Mouse (Mus musculus) limb, embryonic 13.5 days (tissue): ENCODE measurements around the gene Gm17581. TPM values are rescaled to one million over a fixed set of nuclear protein-coding genes. Genes with fewer than 3 reads are reported as not detected.

Experiments used
- ATAC-seq: fragments of 200-750 bp; cut with Nextera tagmentation; 2 replicates; pipeline ENCODE4 v1.8.0; 2017; ENCODE audit warnings: low read depth, moderate number of reproducible peaks, moderate TSS enrichment; ENCODE audit not compliant: low FRiP score
- H3K27ac ChIP-seq: fragments of 300-500 bp; sonication (generic); 2 replicates; pipeline ENCODE4 v1.5.1; 2015; ENCODE audit warnings: inconsistent platforms, mild to moderate bottlenecking, moderate library complexity
- H3K27me3 ChIP-seq: fragments of 300-500 bp; sonication (generic); 2 replicates; pipeline ENCODE4 v1.6.1; 2015; ENCODE audit warnings: mild to moderate bottlenecking, inconsistent platforms
- H3K36me3 ChIP-seq: fragments of 300-500 bp; sonication (generic); 2 replicates; pipeline ENCODE4 v1.6.1; 2015; ENCODE audit warnings: inconsistent platforms, mild to moderate bottlenecking, moderate library complexity
- H3K4me1 ChIP-seq: fragments of 300-500 bp; sonication (generic); 2 replicates; pipeline ENCODE4 v1.6.1; 2015; ENCODE audit warnings: inconsistent platforms
- H3K4me2 ChIP-seq: fragments of 300-500 bp; sonication (generic); replicated peaks from 2 replicates; pipeline ENCODE4 v1.6.1; 2015; ENCODE audit warnings: inconsistent platforms, mild to moderate bottlenecking, moderate library complexity
- H3K4me3 ChIP-seq: fragments of 300-500 bp; sonication (generic); 2 replicates; pipeline ENCODE4 v1.5.1; 2015; ENCODE audit warnings: moderate library complexity, mild to moderate bottlenecking, inconsistent platforms
- H3K9ac ChIP-seq: fragments of 300-500 bp; sonication (generic); 2 replicates; pipeline ENCODE4 v1.6.1; 2015; ENCODE audit warnings: mild to moderate bottlenecking, inconsistent platforms
- H3K9me3 ChIP-seq: fragments of 300-500 bp; sonication (generic); 2 replicates; pipeline ENCODE4 v1.6.1; 2016; ENCODE audit warnings: inconsistent platforms
- WGBS: fragments of 180-500 bp; shearing (Covaris S2); methylation state at CpG from one replicate; pipeline ENCODE4 v1.1.7; 2015; 5-methylcytosine and 5-hydroxymethylcytosine counted together
- polyA plus RNA-seq: library from polyadenylated mRNA; unstranded; fragments of >200 nt; fragmentation: Nextera tagmentation; extraction: Ambion mirVana; gene quantifications from 2 replicates; pipeline ENCODE4 v1.2.1, GENCODE M21; 2015

The Gm17581 gene
- polyA plus RNA-seq, 1 experiment from 2014 or later = not detected

GRCm38 (mm10) chr2:155735080-155735479 lies 586 bp downstream of the Gm17581 start:
- no peaks in the 10 kb centered on the region for H3K36me3 ChIP-seq
- no peak overlapping the region for H3K4me2 ChIP-seq
- no peak overlapping the region for H3K4me3 ChIP-seq
- no peak for ATAC-seq
- H3K4me1 ChIP-seq = no peaks in the 10 kb centered on the region
- no peaks in the 10 kb centered on the region for H3K9me3 ChIP-seq
- H3K9ac ChIP-seq = no peak overlapping the region
- no peaks in the 10 kb centered on the region for H3K27me3 ChIP-seq
- 77% methylated on average over 5 of the region's 5 CpGs for WGBS
- H3K27ac ChIP-seq = no peak overlapping the region

GRCm38 (mm10) chr2:155729158-155729645 lies 6.5 kb downstream of the Gm17581 start, which contains the start of gene Edem2:
Gene Edem2 (minus strand): TSS chr2:155729475.
- Histone ChIP-seq H3K9ac (peak within 1 kb of the TSS; percentile 79), H3K4me2 (peak within 1 kb of the TSS; percentile 95), H3K4me1 (peaks cover 15% of the 10 kb centered on the region), H3K36me3 (no peaks in the 10 kb centered on the region), H3K27me3 (no peaks in the 10 kb centered on the region), H3K9me3 (no peaks in the 10 kb centered on the region), H3K4me3 (peak within 1 kb of the TSS; percentile 87), H3K27ac (no peak within 1 kb of the TSS)
- WGBS = under 1% methylated on average over 33 of the region's 33 CpGs
- peak; percentile 88 for ATAC-seq

- peak overlapping the region; percentile 95 for H3K4me2 ChIP-seq
- peak overlapping the region; percentile 79 for H3K9ac ChIP-seq
- peak overlapping the region; percentile 87 for H3K4me3 ChIP-seq
- H3K27me3 ChIP-seq = no peaks in the 10 kb centered on the region
- H3K36me3 ChIP-seq = no peaks in the 10 kb centered on the region
- no peak overlapping the region for H3K27ac ChIP-seq
- H3K9me3 ChIP-seq = no peaks in the 10 kb centered on the region
- peaks cover 15% of the 10 kb centered on the region for H3K4me1 ChIP-seq
- ATAC-seq = no peak
- 4% methylated on average over 15 of the region's 15 CpGs for WGBS
Measured at GRCm38 (mm10) chr2:155728742-155729141, 6.9 kb downstream of the Gm17581 start.

DNA sequence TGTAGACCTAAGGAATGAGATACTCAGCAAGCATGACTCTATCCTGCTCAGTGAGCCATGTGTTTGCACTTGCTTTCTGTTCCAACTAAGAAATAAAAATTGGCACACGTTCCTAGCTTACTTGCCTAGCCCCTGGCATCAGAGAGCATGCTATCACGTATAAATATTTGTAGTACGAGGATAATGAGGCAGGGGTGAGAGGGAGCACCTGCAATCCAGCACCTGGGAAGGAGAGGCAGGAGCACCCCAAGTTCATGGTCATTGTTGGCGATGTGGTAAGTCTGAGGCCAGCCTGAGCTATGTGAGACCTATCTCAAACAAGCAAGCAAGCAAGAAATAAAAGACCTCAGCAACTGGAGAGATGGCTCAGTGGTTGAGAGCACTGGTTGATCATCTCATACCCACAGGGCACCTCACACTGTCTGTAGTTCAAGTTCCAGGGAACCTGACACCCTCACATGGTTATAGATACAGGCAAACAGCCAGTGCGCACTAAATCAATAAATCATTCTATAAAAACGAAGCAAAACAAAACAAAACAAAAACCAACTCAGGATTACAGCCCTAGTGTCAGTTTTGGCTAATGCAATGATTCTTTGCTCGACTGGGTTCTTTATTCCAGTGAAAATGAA lies 7.8 kb downstream of the Gm17581 start:
- Histone ChIP-seq H3K4me1 (peaks cover 15% of the 10 kb centered on the region), H3K36me3 (peaks cover 3% of the 10 kb centered on the region; the same call in 1 of the 2 replicates), H3K9me3 (no peaks in the 10 kb centered on the region), H3K4me3 (peak overlapping the region; percentile 87; the same call in 1 of the 2 replicates), H3K27me3 (no peaks in the 10 kb centered on the region), H3K27ac (no peak overlapping the region), H3K9ac (no peak overlapping the region), H3K4me2 (peak overlapping the region; percentile 95; the same call in 1 of the 2 replicates)
- no peak for ATAC-seq
- WGBS = 73% methylated on average over 7 of the region's 7 CpGs

DNA sequence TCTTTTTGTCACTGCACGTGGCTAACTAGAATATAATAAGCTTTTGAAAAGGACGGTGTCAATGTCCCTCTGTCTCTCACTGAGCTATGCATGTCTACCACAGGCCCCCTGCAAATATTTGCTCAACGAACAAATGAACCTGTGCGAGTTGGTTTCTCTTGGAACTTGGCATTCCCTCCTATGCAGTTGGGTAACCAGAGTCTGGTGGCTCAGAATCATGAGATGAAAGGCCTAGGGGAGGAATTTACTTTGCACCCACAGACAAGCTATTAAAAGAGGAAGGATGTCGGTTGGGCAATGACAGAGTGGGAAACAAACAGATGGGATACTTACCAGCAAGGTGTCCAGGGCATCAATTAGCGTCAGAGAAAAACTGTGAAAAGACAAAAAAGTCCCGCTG lies 9.4 kb downstream of the Gm17581 start:
- Histone ChIP-seq H3K4me1 (peaks cover 15% of the 10 kb centered on the region), H3K4me2 (no peak overlapping the region), H3K36me3 (peaks cover 13% of the 10 kb centered on the region; the same call in 1 of the 2 replicates), H3K27me3 (no peaks in the 10 kb centered on the region), H3K4me3 (no peak overlapping the region), H3K27ac (no peak overlapping the region), H3K9ac (no peak overlapping the region), H3K9me3 (no peaks in the 10 kb centered on the region)
- 86% methylated on average over 7 of the region's 7 CpGs for WGBS
- no peak for ATAC-seq

- H3K9ac ChIP-seq = no peak overlapping the region
- no peak overlapping the region for H3K4me3 ChIP-seq
- ATAC-seq = no peak
- H3K4me1 ChIP-seq = peaks cover 15% of the 10 kb centered on the region
- no peak overlapping the region for H3K27ac ChIP-seq
- no peaks in the 10 kb centered on the region for H3K27me3 ChIP-seq
- peaks cover 20% of the 10 kb centered on the region; the same call in 1 of the 2 replicates for H3K36me3 ChIP-seq
- WGBS = 83% methylated on average over 6 of the region's 6 CpGs
- no peak overlapping the region for H3K4me2 ChIP-seq
- H3K9me3 ChIP-seq = no peaks in the 10 kb centered on the region
Measured at GRCm38 (mm10) chr2:155724526-155724925, 11.1 kb downstream of the Gm17581 start.

GRCm38 (mm10) chr2:155724036-155724435 lies 11.6 kb downstream of the Gm17581 start:
- Histone ChIP-seq H3K27ac (no peak overlapping the region), H3K4me3 (no peak overlapping the region), H3K36me3 (peaks cover 25% of the 10 kb centered on the region), H3K27me3 (no peaks in the 10 kb centered on the region), H3K9ac (no peak overlapping the region), H3K4me1 (peaks cover 15% of the 10 kb centered on the region), H3K9me3 (no peaks in the 10 kb centered on the region), H3K4me2 (no peak overlapping the region)
- no peak for ATAC-seq
- WGBS = 77% methylated on average over 5 of the region's 5 CpGs

DNA sequence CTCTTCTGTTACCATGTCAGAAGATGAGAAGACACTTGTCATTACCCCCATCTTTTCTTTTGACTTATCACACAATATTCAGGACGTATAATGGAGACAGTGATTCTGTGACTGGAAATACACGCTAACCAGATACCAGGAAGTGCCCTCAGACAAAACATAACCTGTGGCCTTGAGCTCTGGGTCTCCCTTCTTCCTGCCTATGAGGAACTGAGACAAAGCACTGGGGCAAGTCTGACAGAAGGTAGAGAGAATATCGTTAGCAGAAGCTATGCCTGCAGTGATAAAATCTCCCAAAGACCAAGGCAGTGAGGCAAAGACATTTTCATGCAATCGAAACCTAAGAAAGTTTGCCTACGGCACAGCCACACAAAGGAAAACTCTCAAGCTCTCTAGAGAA lies 15.1 kb downstream of the Gm17581 start:
- Histone ChIP-seq H3K4me1 (no peaks in the 10 kb centered on the region), H3K27ac (no peak overlapping the region), H3K27me3 (no peaks in the 10 kb centered on the region), H3K36me3 (peaks cover 45% of the 10 kb centered on the region), H3K9me3 (no peaks in the 10 kb centered on the region), H3K4me2 (no peak overlapping the region), H3K4me3 (no peak overlapping the region), H3K9ac (no peak overlapping the region)
- 89% methylated on average over 5 of the region's 5 CpGs for WGBS
- no peak for ATAC-seq

- Histone ChIP-seq H3K9ac (no peak overlapping the region), H3K27me3 (no peaks in the 10 kb centered on the region), H3K27ac (no peak overlapping the region), H3K4me1 (no peaks in the 10 kb centered on the region), H3K9me3 (no peaks in the 10 kb centered on the region), H3K4me3 (no peak overlapping the region), H3K36me3 (peaks cover 53% of the 10 kb centered on the region), H3K4me2 (no peak overlapping the region)
- WGBS = 85% methylated on average over 12 of the region's 12 CpGs
- no peak for ATAC-seq
Measured at GRCm38 (mm10) chr2:155717082-155717990, 18.3 kb downstream of the Gm17581 start.

DNA sequence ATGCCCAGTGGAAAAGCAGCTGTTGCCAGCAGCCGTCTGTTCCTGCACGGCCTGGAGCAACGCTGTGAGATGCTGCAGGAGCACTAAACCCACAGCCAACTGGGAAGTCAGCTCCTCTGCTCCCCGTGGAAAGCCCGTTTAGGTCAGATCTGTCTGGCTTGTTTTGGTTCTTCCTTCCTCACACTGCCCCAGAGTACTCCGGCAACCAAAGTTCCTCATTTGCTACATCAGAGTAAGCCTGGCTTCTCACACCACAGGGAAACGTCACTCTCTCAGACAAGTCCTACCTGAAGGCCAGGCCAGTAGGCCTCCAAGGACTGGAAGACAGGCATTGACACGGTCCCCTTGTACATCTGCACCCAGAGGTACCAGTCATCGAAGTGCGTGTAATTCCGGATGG lies 25.1 kb downstream of the Gm17581 start:
- no peak for ATAC-seq
- no peak overlapping the region for H3K4me2 ChIP-seq
- H3K9ac ChIP-seq = no peak overlapping the region
- 82% methylated on average over 11 of the region's 11 CpGs for WGBS
- H3K9me3 ChIP-seq = no peaks in the 10 kb centered on the region
- H3K36me3 ChIP-seq = peaks cover 62% of the 10 kb centered on the region
- H3K27ac ChIP-seq = no peak overlapping the region
- no peaks in the 10 kb centered on the region for H3K4me1 ChIP-seq
- H3K27me3 ChIP-seq = no peaks in the 10 kb centered on the region
- H3K4me3 ChIP-seq = no peak overlapping the region

DNA sequence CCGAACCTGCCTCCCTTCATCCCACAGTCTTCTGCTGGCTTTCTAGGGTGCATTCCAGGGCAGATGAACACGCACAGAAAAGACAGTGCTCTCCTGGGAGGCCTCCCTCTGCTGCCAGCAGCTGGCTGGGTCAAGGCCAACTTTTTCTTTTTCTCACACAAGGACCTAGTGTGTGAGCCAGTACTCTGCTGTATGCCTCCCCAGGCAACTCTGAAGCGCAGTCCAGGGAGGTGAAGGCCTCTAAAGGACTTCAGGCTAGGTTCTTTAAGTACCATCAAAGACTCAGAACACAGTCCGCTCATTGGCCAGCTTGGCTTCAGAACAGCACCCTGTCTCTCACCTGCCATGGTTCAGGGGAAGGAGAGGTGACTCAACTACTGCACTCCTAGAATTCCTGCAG lies 28.4 kb downstream of the Gm17581 start:
- no peaks in the 10 kb centered on the region for H3K27me3 ChIP-seq
- H3K27ac ChIP-seq = no peak overlapping the region
- no peak overlapping the region for H3K4me3 ChIP-seq
- no peak overlapping the region for H3K4me2 ChIP-seq
- H3K9ac ChIP-seq = no peak overlapping the region
- H3K36me3 ChIP-seq = peaks cover 67% of the 10 kb centered on the region
- WGBS = 90% methylated on average over 4 of the region's 4 CpGs
- H3K4me1 ChIP-seq = no peaks in the 10 kb centered on the region
- no peaks in the 10 kb centered on the region for H3K9me3 ChIP-seq
- no peak for ATAC-seq

GRCm38 (mm10) chr2:155703630-155704029 lies 32.0 kb downstream of the Gm17581 start:
- WGBS = 66% methylated on average over 4 of the region's 4 CpGs
- no peak for ATAC-seq

More at GRCm38 (mm10) chr2:155703630-155704029, 32.0 kb downstream of the Gm17581 start:
- Histone ChIP-seq H3K4me1 (no peaks in the 10 kb centered on the region), H3K36me3 (peaks cover 52% of the 10 kb centered on the region), H3K4me3 (no peak overlapping the region), H3K4me2 (no peak overlapping the region), H3K9me3 (no peaks in the 10 kb centered on the region), H3K27ac (no peak overlapping the region), H3K27me3 (no peaks in the 10 kb centered on the region), H3K9ac (no peak overlapping the region)
